Mouse (Mus musculus) urinary bladder, adult 2 months (tissue): Measurements from ENCODE around the gene Dgcr2. TPM values are rescaled to one million over a fixed set of nuclear protein-coding genes. Genes with fewer than 3 reads are reported as not detected.

Experiments
- DNase-seq: peaks from one replicate; pipeline ENCODE4 v3.0.0; 2022; ENCODE audit warnings: low spot score
- polyA plus RNA-seq: library from polyadenylated mRNA; depleted of rRNA; stranded (reverse); fragments of >200 nt; gene quantifications from 2 replicates; pipeline ENCODE4 v1.2.3, GENCODE M21; 2012

Gene Dgcr2
- polyA plus RNA-seq, 1 experiment: 48.7 TPM

GRCm38 (mm10) chr16:17809125-17809524, 89.2 kb downstream of the Dgcr2 start:
- DNase-seq: no peak

GRCm38 (mm10) chr16:17807192-17808009, 91.0 kb downstream of the Dgcr2 start:
- peak; percentile 59 for DNase-seq

GRCm38 (mm10) chr16:17806581-17807191, 91.7 kb downstream of the Dgcr2 start:
- DNase-seq: no peak

DNA sequence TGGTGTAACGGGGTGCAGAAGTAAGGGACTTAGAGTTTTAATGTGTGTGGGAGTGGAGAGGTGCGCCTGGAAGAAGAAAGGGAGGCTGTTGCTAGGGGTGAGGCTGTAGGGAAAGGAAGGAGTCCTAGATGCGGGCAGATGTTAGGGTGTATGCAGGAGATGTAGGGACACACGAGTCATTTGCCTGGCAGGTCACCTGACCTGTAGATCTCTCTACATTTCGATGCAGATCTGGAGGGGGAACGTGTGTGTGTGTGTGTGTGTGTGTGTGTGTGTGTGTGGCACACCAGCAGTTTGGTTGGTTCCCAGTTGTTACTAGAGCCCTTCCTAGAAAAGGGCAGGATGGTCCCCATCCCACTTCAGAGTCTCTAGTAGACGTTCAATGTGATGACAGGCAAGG, 93.4 kb downstream of the Dgcr2 start:
- DNase-seq: no peak

GRCm38 (mm10) chr16:17804449-17804912, 93.9 kb downstream of the Dgcr2 start:
- DNase-seq: no peak

GRCm38 (mm10) chr16:17803675-17804448, 94.5 kb downstream of the Dgcr2 start:
- no peak for DNase-seq

- DNase-seq: no peak
Observed at GRCm38 (mm10) chr16:17802839-17803674, 95.3 kb downstream of the Dgcr2 start.

DNA sequence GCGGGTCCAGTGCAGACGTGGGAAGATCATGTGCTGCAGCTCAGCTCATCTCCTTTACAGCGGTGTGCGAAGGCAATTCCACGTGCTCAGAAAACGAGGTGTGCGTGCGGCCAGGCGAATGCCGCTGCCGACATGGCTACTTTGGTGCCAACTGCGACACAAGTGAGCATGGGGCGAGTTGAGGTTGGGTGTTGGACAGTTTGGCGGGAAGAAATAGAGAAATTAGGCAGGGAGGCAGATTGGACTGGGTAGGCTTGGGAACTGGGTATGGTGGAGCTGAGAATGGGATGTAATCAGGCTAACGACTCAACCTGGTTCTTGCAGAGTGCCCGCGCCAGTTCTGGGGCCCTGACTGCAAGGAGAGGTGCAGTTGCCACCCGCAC, 95.9 kb downstream of the Dgcr2 start:
- DNase-seq: no peak

- no peak for DNase-seq
Observed at GRCm38 (mm10) chr16:17801777-17802455, 96.4 kb downstream of the Dgcr2 start.

- no peak for DNase-seq
Observed at GRCm38 (mm10) chr16:17799584-17799983, 98.8 kb downstream of the Dgcr2 start.

DNA sequence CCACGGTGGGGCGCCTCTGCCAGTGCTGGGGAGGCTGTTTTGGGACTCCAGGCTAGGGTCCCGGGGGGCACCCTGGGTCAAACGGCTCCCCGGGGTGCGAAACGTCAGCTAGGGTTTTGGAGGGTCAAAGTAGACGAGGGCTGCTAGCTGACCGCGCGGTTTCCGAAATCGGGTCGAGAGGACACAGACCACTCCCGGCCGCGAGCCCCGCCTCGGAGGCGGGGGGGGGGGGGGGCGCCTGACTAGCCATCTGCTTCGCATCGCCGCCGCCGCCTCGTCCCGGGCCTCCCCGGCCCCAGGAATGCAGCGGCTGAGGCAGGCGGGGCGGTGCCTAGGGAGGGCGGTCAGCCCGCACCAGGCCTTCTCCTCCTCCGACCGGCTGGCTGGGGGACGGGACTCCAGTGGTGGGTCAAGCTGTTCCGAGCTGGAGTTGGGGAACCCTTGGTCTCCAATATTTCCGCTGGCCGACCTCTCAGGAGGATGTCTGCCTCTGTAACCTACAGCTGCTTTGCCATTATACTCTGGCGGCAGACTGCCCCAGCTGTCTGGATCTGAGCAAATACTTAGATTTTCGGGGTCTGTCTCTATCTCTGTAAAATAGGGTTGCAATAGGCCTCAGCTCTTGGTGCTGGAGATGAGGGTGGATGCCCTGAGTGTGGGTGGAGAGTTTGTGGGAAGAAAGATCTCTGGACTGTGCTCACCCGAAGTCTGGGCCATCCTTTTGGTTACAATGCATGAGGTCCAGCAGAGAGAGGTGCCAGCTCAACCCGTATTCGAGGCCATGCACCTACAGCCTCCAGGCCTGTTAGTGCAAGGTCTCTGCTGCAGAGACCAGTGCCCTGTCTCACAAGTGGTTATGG, 99.8 kb downstream of the Dgcr2 start:
- no peak for DNase-seq

DNA sequence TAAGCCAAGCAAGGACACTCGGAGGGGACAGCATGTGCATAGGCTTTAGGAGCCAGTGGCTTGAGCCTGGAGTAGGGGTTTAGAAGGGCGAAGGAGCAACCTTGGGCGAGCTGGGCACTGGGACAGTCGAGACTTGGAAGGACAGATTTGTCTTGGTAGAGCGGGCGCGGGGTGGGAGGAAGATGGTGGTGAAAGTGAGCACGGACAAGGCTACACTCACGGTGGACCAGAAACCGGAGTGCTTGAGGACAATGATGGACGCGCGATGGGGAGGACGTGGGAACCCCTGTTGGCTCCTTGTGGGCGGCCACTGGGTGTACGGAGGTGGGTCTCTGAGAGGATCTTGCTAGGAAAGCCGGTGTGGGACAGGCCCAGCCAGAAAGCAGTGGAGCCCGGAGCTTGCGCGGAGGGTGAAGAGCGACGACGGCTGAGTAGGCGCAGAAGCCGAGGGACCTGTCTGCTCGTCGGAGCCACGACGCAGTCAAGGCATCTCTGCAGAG, 100.5 kb downstream of the Dgcr2 start:
- DNase-seq: no peak

DNA sequence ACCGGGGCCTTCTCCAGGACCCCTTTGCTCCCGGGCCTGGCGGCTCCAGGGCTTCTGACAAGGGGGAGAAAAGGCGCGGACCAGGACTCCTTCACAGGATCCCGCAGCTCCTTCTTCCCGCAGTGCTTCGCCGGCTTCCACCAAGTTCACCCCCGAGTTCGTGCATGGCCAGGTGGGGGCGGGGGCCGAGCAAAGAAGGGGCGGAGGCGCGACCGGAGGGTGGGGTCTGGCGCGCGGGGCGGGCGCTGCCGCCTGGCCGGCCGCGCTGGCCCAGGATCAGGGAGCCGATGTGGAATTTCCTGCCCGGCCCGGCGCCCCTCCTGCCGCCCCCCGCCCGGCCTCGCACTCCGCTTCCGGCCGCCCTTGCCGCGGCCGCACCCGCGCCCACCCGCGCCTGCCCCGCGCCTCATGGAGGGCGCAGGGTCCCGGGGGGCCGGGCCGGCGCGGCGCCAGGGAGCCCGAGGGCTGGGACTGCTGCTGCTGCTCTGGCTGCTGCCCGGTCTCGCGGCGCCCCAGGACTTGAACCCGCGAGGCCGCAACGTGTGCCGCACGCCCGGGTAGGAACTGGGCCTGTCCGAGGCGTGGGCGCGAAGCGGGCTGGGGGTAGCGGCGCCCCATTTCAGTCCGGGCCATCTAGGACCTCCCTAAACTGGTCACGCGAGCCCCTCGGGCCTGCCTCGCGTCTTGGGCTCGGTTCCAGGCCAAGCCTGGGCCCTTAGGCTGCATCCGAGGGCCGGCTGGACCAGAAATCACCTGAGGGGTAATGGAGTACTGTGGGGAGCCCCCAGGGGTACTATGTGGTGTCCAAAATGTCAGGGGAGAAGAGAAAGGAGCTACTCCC, 101.2 kb downstream of the Dgcr2 start, which contains the start of gene Scarf2:
Gene Scarf2 (plus strand): TSS at position 312 of the 841 bp plus-strand sequence.
- DNase-seq: no peak

- DNase-seq: no peak
Observed at GRCm38 (mm10) chr16:17796519-17796918, 101.8 kb downstream of the Dgcr2 start.

DNA sequence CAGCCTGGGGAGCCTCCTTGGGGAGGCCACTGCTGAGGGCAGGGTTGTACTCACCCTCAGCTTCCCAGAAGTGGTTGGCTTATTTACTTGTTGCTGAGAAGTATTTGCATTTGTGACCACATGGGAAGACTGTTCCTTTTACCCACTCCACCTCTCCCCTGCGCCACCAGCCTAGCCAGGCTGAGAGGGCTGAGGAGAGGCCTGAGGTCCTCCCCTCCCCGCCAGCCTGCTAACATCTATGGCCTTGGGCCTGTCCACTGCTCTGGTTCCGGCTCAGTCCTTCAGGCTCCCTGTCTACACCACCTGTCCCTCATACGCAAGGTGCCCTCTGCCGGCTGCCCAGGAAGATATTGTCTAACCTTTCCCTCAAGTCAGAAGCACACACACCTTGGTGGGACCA, 102.7 kb downstream of the Dgcr2 start:
- DNase-seq: no peak

DNA sequence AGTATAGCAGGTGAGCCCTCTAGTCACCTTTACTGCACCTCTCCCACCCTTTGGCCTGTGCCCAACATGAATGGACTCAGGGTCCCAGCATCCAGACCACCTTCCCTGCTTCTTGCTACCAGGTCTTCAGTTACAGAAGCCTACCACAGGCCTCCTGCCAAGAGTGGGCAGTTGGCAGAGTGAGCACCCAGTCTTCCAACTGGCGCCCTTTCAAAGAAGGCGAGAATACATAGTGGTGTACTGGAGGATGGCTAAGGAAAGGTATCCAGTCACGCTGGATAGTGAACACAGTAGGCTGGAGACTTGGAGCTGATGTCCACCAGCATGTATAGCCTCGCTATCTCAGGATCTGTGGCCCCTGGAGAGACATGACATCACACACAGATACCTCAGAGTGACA, 104.3 kb downstream of the Dgcr2 start:
- DNase-seq: no peak

- DNase-seq: no peak
Observed at GRCm38 (mm10) chr16:17792728-17793127, 105.6 kb downstream of the Dgcr2 start.
